Mouse (Mus musculus): ENCODE measurements at regions not wholly inside any gene's neighbourhood (a gene's known extent, or its start where the extent isn't known, plus 50 kb on each side); places are given as distances from the start of the nearest gene placed in this dataset.

GRCm38 (mm10) chr19:55011341-55011740 is 115.7 kb downstream of the Gpam start:
- no peak for DNase-seq (ENCODE audit: low read depth, low spot score)

- no peak for DNase-seq (ENCODE audit: low read depth, low spot score)
These were observed 118.4 kb downstream of the Gpam start for GRCm38 (mm10) chr19:55008463-55009146.

GRCm38 (mm10) chr19:54989982-54990381 is 137.1 kb downstream of the Gpam start:
- no peak for DNase-seq (ENCODE audit: low read depth, low spot score)

GRCm38 (mm10) chr19:54984541-54984940 is 142.5 kb downstream of the Gpam start:
- no peak for DNase-seq (ENCODE audit: low read depth, low spot score)

- no peak for DNase-seq (ENCODE audit: low read depth, low spot score)
These were observed 144.2 kb downstream of the Gpam start for GRCm38 (mm10) chr19:54982801-54983200.

GRCm38 (mm10) chr19:54971440-54972211 is 155.4 kb downstream of the Gpam start:
- DNase-seq (ENCODE audit: low read depth, low spot score) = no peak

- DNase-seq (ENCODE audit: low read depth, low spot score) = no peak
These were observed 168.7 kb downstream of the Gpam start for GRCm38 (mm10) chr19:54958328-54958727.

GRCm38 (mm10) chr19:54955096-54955495 is 171.9 kb downstream of the Gpam start:
- peak; percentile 18 for DNase-seq (ENCODE audit: low read depth, low spot score)

GRCm38 (mm10) chr19:54952546-54952945 is 174.5 kb downstream of the Gpam start:
- no peak for DNase-seq (ENCODE audit: low read depth, low spot score)

- no peak for DNase-seq (ENCODE audit: low read depth, low spot score)
These were observed 178.5 kb downstream of the Gpam start for GRCm38 (mm10) chr19:54948359-54949127.

GRCm38 (mm10) chr19:54947583-54947982 is 179.5 kb downstream of the Gpam start:
- DNase-seq (ENCODE audit: low read depth, low spot score) = no peak

- DNase-seq (ENCODE audit: low read depth, low spot score) = peak; percentile 42
These were observed 194.5 kb downstream of the Gpam start for GRCm38 (mm10) chr19:54932579-54932978.

GRCm38 (mm10) chr19:54925888-54926287 is 201.2 kb downstream of the Gpam start:
- no peak for DNase-seq (ENCODE audit: low read depth, low spot score)

GRCm38 (mm10) chr19:54919597-54919996 is 207.4 kb downstream of the Gpam start:
- DNase-seq (ENCODE audit: low read depth, low spot score) = no peak

- DNase-seq (ENCODE audit: low read depth, low spot score) = peak; percentile 50
These were observed 233.4 kb downstream of the Gpam start for GRCm38 (mm10) chr19:54893622-54894021.

- no peak for DNase-seq (ENCODE audit: low read depth, low spot score)
These were observed 260.0 kb downstream of the Gpam start for GRCm38 (mm10) chr19:54867078-54867477.

- no peak for DNase-seq (ENCODE audit: low read depth, low spot score)
These were observed 271.8 kb downstream of the Gpam start for GRCm38 (mm10) chr19:54855190-54855589.

GRCm38 (mm10) chr19:54838231-54838630 is 288.8 kb downstream of the Gpam start:
- no peak for DNase-seq (ENCODE audit: low read depth, low spot score)

- DNase-seq (ENCODE audit: low read depth, low spot score) = no peak
These were observed 290.6 kb downstream of the Gpam start for GRCm38 (mm10) chr19:54836451-54836850.

- no peak for DNase-seq (ENCODE audit: low read depth, low spot score)
These were observed 304.9 kb downstream of the Gpam start for GRCm38 (mm10) chr19:54822161-54822560.

- DNase-seq (ENCODE audit: low read depth, low spot score) = no peak
These were observed 306.5 kb downstream of the Gpam start for GRCm38 (mm10) chr19:54820587-54820986.

GRCm38 (mm10) chr19:54801123-54801742 is 325.8 kb downstream of the Gpam start:
- DNase-seq (ENCODE audit: low read depth, low spot score) = peak; percentile 5

Measured in telencephalon, adult 2 months (tissue).